Mouse (Mus musculus): Measurements from ENCODE around the gene Rpl35a. TPM values are rescaled to one million over a fixed set of nuclear protein-coding genes. Genes with fewer than 3 reads are reported as not detected.

Rpl35a gene
- polyA plus RNA-seq (2015; fragmentation: Nextera tagmentation; extraction: Ambion mirVana), result 818 and 903 TPM in 2 replicates

DNA sequence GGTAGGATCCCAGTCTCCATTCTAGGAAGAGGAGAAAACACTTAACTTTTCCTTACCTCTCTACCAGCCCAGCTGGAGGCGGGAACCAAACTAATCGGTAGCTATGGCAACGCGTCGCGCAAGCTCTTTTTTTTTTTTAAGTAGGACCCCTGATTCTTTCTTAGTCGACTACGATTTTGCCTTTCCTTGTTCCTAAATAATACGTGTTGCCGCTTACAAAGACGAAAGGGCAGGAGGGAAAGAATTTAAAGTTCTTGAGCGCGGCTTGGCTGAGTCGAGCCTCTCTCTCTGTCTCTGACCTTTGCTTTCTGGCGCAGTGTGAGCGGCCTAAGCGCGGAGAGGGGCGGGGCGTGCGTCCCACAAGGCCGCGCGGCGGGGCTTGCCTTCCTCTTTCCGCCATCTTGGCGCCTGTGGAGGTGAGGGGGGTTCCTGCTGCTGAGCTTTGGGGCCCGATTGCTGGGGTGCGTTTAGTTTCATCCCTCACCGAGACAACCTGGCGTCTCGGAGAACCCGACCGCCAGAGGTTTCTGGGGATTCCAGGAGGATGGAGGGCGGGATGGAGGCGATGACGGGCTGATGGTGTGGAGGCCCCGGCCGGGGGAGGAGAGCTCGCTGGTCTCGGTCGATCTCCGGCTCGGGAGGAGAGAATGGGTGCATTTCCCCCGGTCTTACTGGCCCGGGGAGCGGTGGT lies at the start of gene Rpl35a, which contains the start of gene Iqcg:
Rpl35a (plus strand) TSS at position 359 of the 691 bp plus-strand sequence.
Iqcg (minus strand) TSS at position 124 of the 691 bp plus-strand sequence.
- peak; percentile 92 for ATAC-seq
- Histone ChIP-seq H3K9ac (ENCODE audit: low read depth, low read length) (peak within 1 kb of the TSS; percentile 90), H3K4me1 (ENCODE audit: control insufficient read depth, insufficient read depth, low read length) (peaks cover 19% of the 10 kb centered on the region), H3K9me3 (ENCODE audit: control insufficient read depth, low read length) (no peaks in the 10 kb centered on the region), H3K4me3 (ENCODE audit: low read length) (peak within 1 kb of the TSS; percentile 67), H3K27ac (ENCODE audit: low read length) (peak within 1 kb of the TSS; percentile 87), H3K4me2 (ENCODE audit: low read depth, low read length) (peak within 1 kb of the TSS; percentile 68), H3K27me3 (replicated peaks; ENCODE audit: control insufficient read depth, insufficient read depth, low read length) (no peaks in the 10 kb centered on the region), H3K36me3 (ENCODE audit: control insufficient read depth, insufficient read depth, low read length) (peaks cover 19% of the 10 kb centered on the region)
- WGBS, result under 1% methylated on average over 47 of the region's 47 CpGs

DNA sequence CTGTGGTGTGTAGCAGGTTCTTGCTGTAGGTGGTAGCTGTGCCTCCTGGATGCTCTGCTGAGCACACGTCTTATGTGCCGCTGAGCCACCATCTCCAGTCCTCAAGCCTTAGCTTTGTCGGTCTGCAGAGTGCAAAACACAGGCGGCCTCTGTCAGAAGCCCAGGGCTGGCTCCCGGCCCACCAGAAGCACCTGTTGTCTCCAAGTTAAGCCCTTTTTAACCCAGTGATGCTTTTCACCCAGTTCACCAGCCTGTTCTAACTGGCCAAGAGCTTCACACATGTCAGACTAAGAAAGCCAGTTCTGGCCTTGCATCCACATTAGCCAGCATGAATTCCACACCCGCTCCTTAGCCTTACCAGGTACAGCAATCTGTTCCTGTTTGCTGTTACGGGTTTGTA lies 49.4 kb upstream of the Rpl35a start:
- Histone ChIP-seq H3K27me3 (replicated peaks; ENCODE audit: control insufficient read depth, insufficient read depth, low read length) (no peaks in the 10 kb centered on the region), H3K4me2 (ENCODE audit: low read depth, low read length) (no peak overlapping the region), H3K9ac (ENCODE audit: low read depth, low read length) (no peak overlapping the region), H3K4me1 (ENCODE audit: control insufficient read depth, insufficient read depth, low read length) (no peaks in the 10 kb centered on the region), H3K36me3 (ENCODE audit: control insufficient read depth, insufficient read depth, low read length) (peaks cover 6% of the 10 kb centered on the region), H3K9me3 (ENCODE audit: control insufficient read depth, low read length) (no peaks in the 10 kb centered on the region), H3K4me3 (ENCODE audit: low read length) (no peak overlapping the region), H3K27ac (ENCODE audit: low read length) (no peak overlapping the region)
- ATAC-seq, result no peak
- 89% methylated on average over 7 of the region's 7 CpGs for WGBS

DNA sequence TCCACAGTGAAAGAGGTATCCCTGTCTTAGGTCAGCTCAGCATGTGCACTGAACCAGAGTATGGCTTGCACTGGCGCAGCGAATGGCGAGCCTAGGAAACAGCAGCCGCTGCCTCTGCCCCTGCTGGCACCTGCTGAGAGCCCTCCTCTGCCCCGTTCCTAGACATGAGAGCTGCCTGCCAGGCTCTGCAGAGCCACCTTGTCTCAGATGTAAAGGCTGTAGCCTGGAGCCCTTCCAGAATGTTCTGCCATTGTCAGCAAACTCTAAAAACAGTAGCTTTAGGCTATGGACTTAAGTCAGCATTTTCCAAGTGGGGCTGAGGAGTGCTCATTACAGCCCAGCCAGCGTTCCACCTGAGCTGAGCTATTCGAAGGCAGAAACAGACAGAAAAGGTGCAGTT lies 48.8 kb upstream of the Rpl35a start:
- Histone ChIP-seq H3K9ac (ENCODE audit: low read depth, low read length) (no peak overlapping the region), H3K36me3 (ENCODE audit: control insufficient read depth, insufficient read depth, low read length) (peaks cover 6% of the 10 kb centered on the region), H3K27me3 (replicated peaks; ENCODE audit: control insufficient read depth, insufficient read depth, low read length) (no peaks in the 10 kb centered on the region), H3K4me2 (ENCODE audit: low read depth, low read length) (no peak overlapping the region), H3K9me3 (ENCODE audit: control insufficient read depth, low read length) (no peaks in the 10 kb centered on the region), H3K4me3 (ENCODE audit: low read length) (no peak overlapping the region), H3K27ac (ENCODE audit: low read length) (no peak overlapping the region), H3K4me1 (ENCODE audit: control insufficient read depth, insufficient read depth, low read length) (no peaks in the 10 kb centered on the region)
- 89% methylated on average over 7 of the region's 7 CpGs for WGBS
- no peak for ATAC-seq

GRCm38 (mm10) chr16:33010166-33010565 lies 46.1 kb upstream of the Rpl35a start:
- Histone ChIP-seq H3K9me3 (ENCODE audit: control insufficient read depth, low read length) (no peaks in the 10 kb centered on the region), H3K4me2 (ENCODE audit: low read depth, low read length) (no peak overlapping the region), H3K27me3 (replicated peaks; ENCODE audit: control insufficient read depth, insufficient read depth, low read length) (no peaks in the 10 kb centered on the region), H3K4me3 (ENCODE audit: low read length) (no peak overlapping the region), H3K4me1 (ENCODE audit: control insufficient read depth, insufficient read depth, low read length) (no peaks in the 10 kb centered on the region), H3K27ac (ENCODE audit: low read length) (no peak overlapping the region), H3K36me3 (ENCODE audit: control insufficient read depth, insufficient read depth, low read length) (peaks cover 14% of the 10 kb centered on the region), H3K9ac (ENCODE audit: low read depth, low read length) (no peak overlapping the region)
- 89% methylated on average over 6 of the region's 6 CpGs for WGBS
- ATAC-seq, result no peak

DNA sequence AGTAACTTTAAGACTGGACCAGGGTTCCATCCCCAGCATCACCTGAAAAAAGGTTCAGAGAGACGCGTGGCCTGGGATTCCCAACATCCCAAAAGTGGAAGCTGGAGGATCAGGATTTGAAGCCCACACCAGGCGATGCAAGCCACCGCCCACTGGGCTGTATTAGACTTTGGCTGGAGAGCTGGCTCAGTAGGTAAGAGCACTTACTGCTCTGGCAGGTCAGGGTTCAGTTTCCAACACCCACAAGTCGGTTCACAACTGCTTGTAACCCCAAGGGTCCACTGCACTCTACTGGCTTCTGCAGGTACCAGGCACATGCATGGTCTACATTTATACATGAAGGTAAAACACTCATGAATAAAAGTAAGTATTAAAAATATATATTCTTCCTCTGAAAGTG lies 42.5 kb upstream of the Rpl35a start:
- no peaks in the 10 kb centered on the region for H3K9me3 ChIP-seq (ENCODE audit: control insufficient read depth, low read length)
- no peak for ATAC-seq
- H3K4me1 ChIP-seq (ENCODE audit: control insufficient read depth, insufficient read depth, low read length), result no peaks in the 10 kb centered on the region
- H3K27me3 ChIP-seq (replicated peaks; ENCODE audit: control insufficient read depth, insufficient read depth, low read length), result no peaks in the 10 kb centered on the region
- H3K4me2 ChIP-seq (ENCODE audit: low read depth, low read length), result no peak overlapping the region
- H3K27ac ChIP-seq (ENCODE audit: low read length), result no peak overlapping the region
- 91% methylated on average over 5 of the region's 5 CpGs for WGBS
- H3K9ac ChIP-seq (ENCODE audit: low read depth, low read length), result no peak overlapping the region
- no peak overlapping the region for H3K4me3 ChIP-seq (ENCODE audit: low read length)
- H3K36me3 ChIP-seq (ENCODE audit: control insufficient read depth, insufficient read depth, low read length), result peaks cover 11% of the 10 kb centered on the region

DNA sequence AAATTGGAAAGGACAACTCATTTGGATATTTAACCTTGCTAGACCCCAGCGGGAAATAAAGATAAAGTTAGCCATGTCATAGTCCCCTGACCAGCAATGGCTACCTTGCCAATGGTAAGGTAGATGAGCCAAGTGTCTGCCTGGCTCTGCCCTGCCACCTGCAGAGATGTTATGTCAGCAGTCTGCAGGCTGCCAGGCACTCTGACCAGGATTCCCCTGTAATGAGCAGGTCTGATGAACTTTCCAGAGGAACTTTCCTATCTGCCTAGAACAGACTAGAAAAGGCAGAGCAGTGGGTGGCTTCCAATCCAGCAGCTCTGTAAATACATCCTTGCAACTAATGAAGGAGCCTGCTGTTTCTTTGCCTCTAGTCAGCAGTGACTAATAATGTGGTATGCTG lies 41.3 kb upstream of the Rpl35a start:
- no peaks in the 10 kb centered on the region for H3K27me3 ChIP-seq (replicated peaks; ENCODE audit: control insufficient read depth, insufficient read depth, low read length)
- no peak overlapping the region for H3K9ac ChIP-seq (ENCODE audit: low read depth, low read length)
- WGBS, result 92% methylated on average over 1 of the region's 1 CpGs
- ATAC-seq, result peak; percentile 31
- no peak overlapping the region for H3K4me3 ChIP-seq (ENCODE audit: low read length)
- H3K9me3 ChIP-seq (ENCODE audit: control insufficient read depth, low read length), result no peaks in the 10 kb centered on the region
- H3K4me2 ChIP-seq (ENCODE audit: low read depth, low read length), result no peak overlapping the region
- peaks cover 5% of the 10 kb centered on the region; the same call in 1 of the 2 replicates for H3K4me1 ChIP-seq (ENCODE audit: control insufficient read depth, insufficient read depth, low read length)
- peak overlapping the region; percentile 49 for H3K27ac ChIP-seq (ENCODE audit: low read length)
- H3K36me3 ChIP-seq (ENCODE audit: control insufficient read depth, insufficient read depth, low read length), result peaks cover 11% of the 10 kb centered on the region

GRCm38 (mm10) chr16:33015396-33015907 lies 40.8 kb upstream of the Rpl35a start:
- Histone ChIP-seq H3K9ac (ENCODE audit: low read depth, low read length) (no peak overlapping the region), H3K4me1 (ENCODE audit: control insufficient read depth, insufficient read depth, low read length) (peaks cover 5% of the 10 kb centered on the region; the same call in 1 of the 2 replicates), H3K27ac (ENCODE audit: low read length) (no peak overlapping the region), H3K4me2 (ENCODE audit: low read depth, low read length) (no peak overlapping the region), H3K4me3 (ENCODE audit: low read length) (no peak overlapping the region), H3K27me3 (replicated peaks; ENCODE audit: control insufficient read depth, insufficient read depth, low read length) (no peaks in the 10 kb centered on the region), H3K9me3 (ENCODE audit: control insufficient read depth, low read length) (no peaks in the 10 kb centered on the region), H3K36me3 (ENCODE audit: control insufficient read depth, insufficient read depth, low read length) (peaks cover 8% of the 10 kb centered on the region)
- 74% methylated on average over 3 of the region's 3 CpGs for WGBS
- ATAC-seq, result peak; percentile 45; the same call in 1 of the 2 replicates

GRCm38 (mm10) chr16:33015986-33016385 lies 40.3 kb upstream of the Rpl35a start:
- no peak for ATAC-seq
- H3K4me2 ChIP-seq (ENCODE audit: low read depth, low read length), result no peak overlapping the region
- H3K27ac ChIP-seq (ENCODE audit: low read length), result no peak overlapping the region
- H3K9me3 ChIP-seq (ENCODE audit: control insufficient read depth, low read length), result no peaks in the 10 kb centered on the region
- H3K4me1 ChIP-seq (ENCODE audit: control insufficient read depth, insufficient read depth, low read length), result peaks cover 5% of the 10 kb centered on the region; the same call in 1 of the 2 replicates
- H3K27me3 ChIP-seq (replicated peaks; ENCODE audit: control insufficient read depth, insufficient read depth, low read length), result no peaks in the 10 kb centered on the region
- H3K9ac ChIP-seq (ENCODE audit: low read depth, low read length), result no peak overlapping the region
- 93% methylated on average over 2 of the region's 2 CpGs for WGBS
- peaks cover 8% of the 10 kb centered on the region for H3K36me3 ChIP-seq (ENCODE audit: control insufficient read depth, insufficient read depth, low read length)
- H3K4me3 ChIP-seq (ENCODE audit: low read length), result no peak overlapping the region

- Histone ChIP-seq H3K9me3 (ENCODE audit: control insufficient read depth, low read length) (no peaks in the 10 kb centered on the region), H3K9ac (ENCODE audit: low read depth, low read length) (no peak overlapping the region), H3K27me3 (replicated peaks; ENCODE audit: control insufficient read depth, insufficient read depth, low read length) (no peaks in the 10 kb centered on the region), H3K4me3 (ENCODE audit: low read length) (no peak overlapping the region), H3K27ac (ENCODE audit: low read length) (no peak overlapping the region), H3K4me1 (ENCODE audit: control insufficient read depth, insufficient read depth, low read length) (peaks cover 5% of the 10 kb centered on the region; the same call in 1 of the 2 replicates), H3K4me2 (ENCODE audit: low read depth, low read length) (no peak overlapping the region), H3K36me3 (ENCODE audit: control insufficient read depth, insufficient read depth, low read length) (peaks cover 5% of the 10 kb centered on the region)
- WGBS, result 72% methylated on average over 5 of the region's 5 CpGs
- ATAC-seq, result no peak
Measured at GRCm38 (mm10) chr16:33017677-33018349, 38.4 kb upstream of the Rpl35a start.

Data from intestine, embryonic 16.5 days (tissue).